ENCODE assay signal across 1 mouse cellular context in the genomic region with DNA sequence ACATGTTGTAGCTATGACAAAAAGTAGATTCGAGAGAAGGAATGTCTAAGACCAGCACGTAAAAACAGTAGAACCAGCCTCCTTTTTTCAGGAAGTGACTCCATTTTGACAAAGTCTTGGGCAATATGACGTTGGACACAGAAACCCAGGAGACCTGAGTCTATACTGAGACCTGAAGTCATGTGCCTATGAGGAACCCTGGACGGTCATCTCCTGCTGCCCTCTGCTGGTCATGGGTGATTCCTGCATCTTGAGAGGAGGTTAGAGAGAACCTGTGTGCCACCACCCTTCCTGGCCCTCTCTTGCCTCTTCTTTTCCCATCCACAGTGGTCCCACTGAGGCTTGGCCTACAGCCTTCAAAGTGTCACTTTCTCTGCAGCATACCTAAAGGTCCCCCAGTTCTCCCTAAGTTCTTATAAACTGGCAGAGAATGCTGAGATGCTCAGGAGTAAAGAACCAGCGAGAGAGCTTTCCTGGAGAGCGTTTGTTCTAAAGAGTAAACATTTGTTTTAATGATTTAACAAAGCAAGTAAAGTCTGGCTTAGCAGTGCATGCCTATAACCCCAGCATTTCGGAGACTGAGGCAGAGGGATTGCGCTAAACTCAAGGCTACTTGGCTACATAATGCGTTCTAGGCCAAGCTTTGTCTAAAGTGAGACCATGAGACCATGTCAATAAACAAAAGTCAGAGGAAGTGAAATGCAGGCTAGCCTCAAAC.
TF ChIP-seq lines count a peak whose summit lies in the region.

No protein-coding gene starts in this region.

TF ChIP-seq in MEL, 35 proteins besides CTCF, POLR2A, EP300 and RAD21 (continued from another document):
- 0 out of 2 replicates have a peak, but pooled peaks have one; percentile 37 for TF ChIP-seq GABPA (IDR thresholded peaks at IDR 0.05; ENCODE audit: low read depth, low read length)
- peak; percentile 99 for TF ChIP-seq ZC3H11A (IDR thresholded peaks at IDR 0.05; ENCODE audit: low read depth, low read length)
- TF ChIP-seq ELF1 (IDR thresholded peaks at IDR 0.05; ENCODE audit: low read depth, low read length), result no peak; the same call in 1 of the 2 replicates
- no peak for TF ChIP-seq ZMIZ1 (IDR thresholded peaks at IDR 0.05; ENCODE audit: low read depth, low read length)
- TF ChIP-seq CHD1 (IDR thresholded peaks at IDR 0.05; ENCODE audit: low read depth, low read length), result 0 out of 2 replicates have a peak, but pooled peaks have one; percentile 59
- peak; percentile 27; the same call in 1 of the 2 replicates for TF ChIP-seq ZNF384 (IDR thresholded peaks at IDR 0.05; ENCODE audit: low read depth, low read length)
- TF ChIP-seq E2F4 (IDR thresholded peaks at IDR 0.05; ENCODE audit: borderline replicate concordance, low read depth, low read length), result no peak
- TF ChIP-seq USF2 (IDR thresholded peaks at IDR 0.05; ENCODE audit: borderline replicate concordance in 1 of 2, insufficient read depth in 1 of 2, low read depth in 1 of 2, low read length in 2 of 2), result 0 out of 4 replicates have a peak, but pooled peaks of 1 of the 2 experiments have one; percentile 28
- TF ChIP-seq JUND (IDR thresholded peaks at IDR 0.05; ENCODE audit: low read depth, low read length), result no peak
- TF ChIP-seq UBTF (IDR thresholded peaks at IDR 0.05; ENCODE audit: borderline replicate concordance, insufficient read depth, low read depth, low read length), result no peak
- no peak for TF ChIP-seq POLR2AphosphoS2 (IDR thresholded peaks at IDR 0.05; ENCODE audit: low read length)
- peak; percentile 63 for TF ChIP-seq MXI1 (IDR thresholded peaks at IDR 0.05; ENCODE audit: low read depth, low read length)
- TF ChIP-seq MYB (IDR thresholded peaks at IDR 0.05; ENCODE audit: low read depth, low read length), result no peak
- peak; percentile 56; the same call in 1 of the 2 replicates for TF ChIP-seq HCFC1 (IDR thresholded peaks at IDR 0.05; ENCODE audit: low read depth, low read length)
- no peak for TF ChIP-seq NRF1 (IDR thresholded peaks at IDR 0.05; ENCODE audit: insufficient read depth, low read depth, low read length, poor library complexity, severe bottlenecking)
- TF ChIP-seq MEF2A (IDR thresholded peaks at IDR 0.05; ENCODE audit: extremely low read depth, insufficient replicate concordance, low read depth, low read length, poor library complexity, severe bottlenecking), result no peak
- TF ChIP-seq KAT2A (conservative IDR thresholded peaks at IDR 0.05; ENCODE audit: low read depth, low read length), result no peak
- TF ChIP-seq MAX (IDR thresholded peaks at IDR 0.05; ENCODE audit: low read length), result peak; percentile 84
TF ChIP-seq in MEL: peak in this region for 18.
